Mouse (Mus musculus) midbrain, embryonic 11.5 days (tissue): ENCODE data around the gene Vmn2r93. TPM values are rescaled to one million over a fixed set of nuclear protein-coding genes. Genes with fewer than 3 reads are reported as not detected.

Experiments used
- ATAC-seq: fragments of 200-750 bp; cut with Nextera tagmentation; 2 replicates; pipeline ENCODE4 v1.8.0; 2017; ENCODE audit warnings: moderate TSS enrichment, moderate library complexity; ENCODE audit not compliant: low FRiP score
- DNase-seq: peaks from one replicate; pipeline ENCODE4 v3.0.0; 2015; ENCODE audit warnings: low spot score; ENCODE audit errors: missing footprints
- H3K27ac ChIP-seq: fragments of 300-500 bp; sonication (generic); 2 replicates; pipeline ENCODE4 v1.5.1; 2014; ENCODE audit warnings: low read depth, low read length
- H3K27me3 ChIP-seq: fragments of 300-500 bp; sonication (generic); 2 replicates; pipeline ENCODE4 v1.6.1; 2014; ENCODE audit warnings: mild to moderate bottlenecking, low read length, moderate library complexity, mixed read lengths; ENCODE audit not compliant: control insufficient read depth, insufficient read depth
- H3K36me3 ChIP-seq: fragments of 300-500 bp; sonication (generic); 2 replicates; pipeline ENCODE4 v1.6.1; 2014; ENCODE audit warnings: mild to moderate bottlenecking, low read length, moderate library complexity, mixed read lengths; ENCODE audit not compliant: control insufficient read depth, insufficient read depth
- H3K4me1 ChIP-seq: fragments of 300-500 bp; sonication (generic); 2 replicates; pipeline ENCODE4 v1.6.1; 2014; ENCODE audit warnings: low read length; ENCODE audit not compliant: control insufficient read depth, insufficient read depth
- H3K4me2 ChIP-seq: fragments of 300-500 bp; sonication (generic); 2 replicates; pipeline ENCODE4 v1.6.1; 2014; ENCODE audit warnings: mild to moderate bottlenecking, moderate library complexity
- H3K4me3 ChIP-seq: fragments of 300-500 bp; sonication (generic); 2 replicates; pipeline ENCODE4 v1.5.1; 2014; ENCODE audit warnings: low read depth, low read length
- H3K9ac ChIP-seq: fragments of 300-500 bp; sonication (generic); 2 replicates; pipeline ENCODE4 v1.6.1; 2014; ENCODE audit warnings: low read length
- H3K9me3 ChIP-seq: fragments of 300-500 bp; sonication (generic); 2 replicates; pipeline ENCODE4 v1.6.1; 2016; ENCODE audit warnings: low read length; ENCODE audit not compliant: control insufficient read depth
- WGBS: fragments of 180-500 bp; shearing (Covaris S2); extraction: QIAGEN DNeasy Blood & Tissue Kit; methylation state at CpG from one replicate; pipeline ENCODE4 v1.1.7; 2014; 5-methylcytosine and 5-hydroxymethylcytosine counted together
- polyA plus RNA-seq: library from polyadenylated mRNA; unstranded; fragments of >200 nt; fragmentation: Nextera tagmentation; extraction: Ambion mirVana; gene quantifications from 2 replicates; pipeline ENCODE4 v1.2.1, GENCODE M21; 2014

Gene Vmn2r93
- polyA plus RNA-seq, result not detected in 2 replicates

DNA sequence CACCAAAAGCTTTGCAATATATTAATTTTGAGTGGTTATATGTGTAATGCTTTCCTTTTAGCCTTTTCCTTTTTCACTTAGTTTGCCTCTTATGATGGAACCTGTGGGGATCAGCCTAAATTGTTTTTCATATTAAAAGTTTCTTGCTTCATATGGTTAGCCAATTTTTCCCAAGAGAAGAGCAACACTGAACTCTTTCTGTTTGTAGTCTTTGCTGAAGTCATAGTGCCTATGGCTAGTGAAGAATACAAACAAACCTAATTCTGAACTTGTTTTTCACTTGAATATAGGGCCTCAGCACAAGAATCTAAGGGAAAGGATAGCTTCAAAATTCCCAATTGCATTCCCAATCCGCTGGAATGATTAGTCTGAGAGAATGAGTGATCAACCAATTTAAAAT, at the start of gene Vmn2r93:
TSS of gene Vmn2r93 (plus strand) at position 301 of the 400 bp plus-strand sequence.
- DNase-seq, result no peak
- no peak for ATAC-seq
- Histone ChIP-seq H3K27me3 (no peaks in the 10 kb centered on the region), H3K36me3 (no peaks in the 10 kb centered on the region), H3K4me3 (no peak within 1 kb of the TSS), H3K9me3 (no peaks in the 10 kb centered on the region; the same call in 1 of the 2 replicates), H3K4me2 (no peak within 1 kb of the TSS), H3K9ac (no peak within 1 kb of the TSS), H3K4me1 (no peaks in the 10 kb centered on the region), H3K27ac (no peak within 1 kb of the TSS)
- WGBS, result 52% methylated on average over 1 of the region's 1 CpGs

DNA sequence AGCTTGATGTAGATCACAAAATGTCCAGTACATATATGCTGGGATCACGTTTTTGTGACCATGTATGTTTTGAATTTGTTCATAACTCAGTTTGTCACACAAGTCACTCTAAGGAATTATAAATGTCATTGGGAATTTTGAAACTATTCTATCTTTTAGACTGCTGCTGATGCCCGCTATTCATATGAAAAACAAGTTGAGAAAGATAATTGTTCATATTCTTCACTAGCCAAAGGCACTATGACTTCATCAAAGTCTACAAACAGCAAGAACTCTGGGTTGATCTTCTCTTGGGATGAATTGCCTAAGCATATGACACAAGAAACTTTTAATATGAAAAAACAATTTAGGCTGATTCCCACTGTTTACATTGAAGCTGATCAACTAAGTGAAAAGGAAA, 20.2 kb upstream of the Vmn2r93 start, which contains the start of gene Vmn2r94:
TSS of gene Vmn2r94 (minus strand) at position 101 of the 400 bp plus-strand sequence.
- Histone ChIP-seq H3K36me3 (no peaks in the 10 kb centered on the region), H3K4me2 (no peak within 1 kb of the TSS), H3K9me3 (no peaks in the 10 kb centered on the region; the same call in 1 of the 2 replicates), H3K4me1 (no peaks in the 10 kb centered on the region), H3K9ac (no peak within 1 kb of the TSS), H3K27me3 (no peaks in the 10 kb centered on the region), H3K27ac (no peak within 1 kb of the TSS), H3K4me3 (no peak within 1 kb of the TSS)
- no peak for DNase-seq
- no peak for ATAC-seq
- 58% methylated on average over 2 of the region's 2 CpGs for whole genome bisulfite sequencing

DNA sequence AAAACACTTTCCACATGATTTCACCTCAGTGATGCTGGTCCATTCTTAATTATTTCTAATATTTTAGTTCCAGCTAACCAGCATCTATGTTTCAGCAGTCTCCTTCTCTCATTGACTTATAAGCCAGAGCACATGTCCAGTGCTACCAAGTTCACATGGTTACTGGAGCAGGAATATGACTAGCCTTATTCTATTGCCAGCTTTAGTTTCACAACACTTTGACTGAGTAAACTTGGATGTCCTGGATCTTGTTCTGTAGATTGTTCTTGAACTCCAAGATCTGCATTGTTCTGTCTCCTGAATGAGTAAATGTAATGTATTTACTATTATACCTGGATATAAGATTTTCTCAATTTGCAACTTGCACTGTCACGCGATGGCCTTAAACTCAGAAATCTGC, 25.1 kb downstream of the Vmn2r93 start:
- no peak overlapping the region for H3K4me2 ChIP-seq
- ATAC-seq, result no peak
- no peaks in the 10 kb centered on the region for H3K27me3 ChIP-seq

DNA sequence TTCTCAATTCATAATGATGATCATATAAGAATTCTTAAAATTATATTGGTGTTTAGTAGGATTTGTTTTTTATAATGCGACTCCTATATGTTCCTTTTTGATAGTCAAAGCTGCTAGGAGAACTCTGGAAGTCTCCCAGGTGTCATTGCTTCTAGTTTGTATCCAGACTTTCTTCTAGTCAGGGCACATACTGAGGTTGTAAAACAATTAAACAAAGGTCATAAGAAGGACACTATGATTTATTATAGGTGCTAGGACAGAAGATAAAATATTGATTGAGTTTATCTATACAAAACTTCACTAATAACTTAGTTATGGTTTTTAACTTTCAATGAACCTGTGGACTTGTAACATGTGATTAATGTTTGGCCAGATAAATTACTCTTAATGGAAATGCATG, 62.1 kb downstream of the Vmn2r93 start:
- Histone ChIP-seq H3K9me3 (peaks cover 3% of the 10 kb centered on the region; the same call in 1 of the 2 replicates), H3K4me1 (no peaks in the 10 kb centered on the region), H3K36me3 (no peaks in the 10 kb centered on the region), H3K27ac (no peak overlapping the region), H3K27me3 (no peaks in the 10 kb centered on the region), H3K9ac (no peak overlapping the region), H3K4me2 (no peak overlapping the region), H3K4me3 (no peak overlapping the region)
- DNase-seq (no peak), ATAC-seq (no peak)
- 54% methylated on average over 1 of the region's 1 CpGs for WGBS

More for the DNA sequence above, 25.1 kb downstream of the Vmn2r93 start:
- Histone ChIP-seq H3K27ac (no peak overlapping the region), H3K9me3 (peaks cover 2% of the 10 kb centered on the region; the same call in 1 of the 2 replicates), H3K4me3 (no peak overlapping the region), H3K9ac (no peak overlapping the region), H3K4me1 (no peaks in the 10 kb centered on the region), H3K36me3 (no peaks in the 10 kb centered on the region)
- 97% methylated on average over 2 of the region's 2 CpGs for WGBS
- DNase-seq, result no peak

DNA sequence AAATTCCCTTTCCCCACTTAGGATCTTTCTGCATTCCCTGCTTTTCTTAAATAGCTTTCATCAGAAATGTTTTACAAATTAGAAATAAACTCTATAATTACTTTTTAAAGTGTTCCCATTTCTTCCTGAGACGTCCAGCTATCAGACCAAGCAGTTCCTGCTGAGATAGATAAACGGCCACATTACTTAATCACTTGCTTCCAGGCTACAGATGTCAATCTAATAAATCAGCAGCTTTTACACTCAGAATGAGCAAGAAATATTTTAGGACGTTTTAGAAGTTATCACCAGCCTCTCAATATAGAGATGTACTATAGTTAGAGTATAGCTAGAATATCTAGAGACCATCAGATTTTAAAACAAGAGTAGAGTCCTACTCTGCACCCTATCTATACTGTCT, 62.7 kb downstream of the Vmn2r93 start:
- Histone ChIP-seq H3K4me2 (no peak overlapping the region), H3K27ac (no peak overlapping the region), H3K9me3 (peaks cover 4% of the 10 kb centered on the region; the same call in 1 of the 2 replicates)

More for the DNA sequence above, 62.7 kb downstream of the Vmn2r93 start:
- Histone ChIP-seq H3K36me3 (no peaks in the 10 kb centered on the region), H3K27me3 (no peaks in the 10 kb centered on the region), H3K4me3 (no peak overlapping the region), H3K9ac (no peak overlapping the region), H3K4me1 (no peaks in the 10 kb centered on the region)
- 62% methylated on average over 3 of the region's 3 CpGs for WGBS
- DNase-seq (no peak), ATAC-seq (no peak)

Other genes starting within 250 kb of the Vmn2r93 start
- not detected in 2 replicates for gene Vmn2r124, start 248.7 kb upstream of the Vmn2r93 start, polyA plus RNA-seq
- gene Vmn2r91, start 213.1 kb upstream of the Vmn2r93 start, polyA plus RNA-seq, result not detected in 2 replicates
- gene Vmn2r92, start 146.2 kb upstream of the Vmn2r93 start, polyA plus RNA-seq, result not detected in 2 replicates
- not detected in 2 replicates for gene Vmn2r94, start 20.3 kb upstream of the Vmn2r93 start, polyA plus RNA-seq
- gene Vmn2r95, start 126.0 kb downstream of the Vmn2r93 start, polyA plus RNA-seq, result not detected in 2 replicates